Mouse (Mus musculus) common myeloid progenitor, adult 5-6 weeks (primary cell): ENCODE measurements around the gene Spag7. TPM values are rescaled to one million over a fixed set of nuclear protein-coding genes. Genes with fewer than 3 reads are reported as not detected.

Experiments used
- ATAC-seq: replicated peaks from 2 replicates; pipeline ENCODE4 v1.8.0; 2016; ENCODE audit warnings: low read depth, mild to moderate bottlenecking, moderate TSS enrichment, inconsistent platforms; ENCODE audit not compliant: poor library complexity, severe bottlenecking
- total RNA-seq: library from RNA; stranded (forward); fragments of 200-1000, 187-1606 nt; gene quantifications from 2 replicates; pipeline ENCODE4 v1.2.3, GENCODE M21; 2017

The Spag7 gene
- total RNA-seq, 1 experiment from 2014 or later = 43.2 TPM

- no peak for ATAC-seq
Measured at GRCm38 (mm10) chr11:70657991-70658390, 11.2 kb downstream of the Spag7 start.

DNA sequence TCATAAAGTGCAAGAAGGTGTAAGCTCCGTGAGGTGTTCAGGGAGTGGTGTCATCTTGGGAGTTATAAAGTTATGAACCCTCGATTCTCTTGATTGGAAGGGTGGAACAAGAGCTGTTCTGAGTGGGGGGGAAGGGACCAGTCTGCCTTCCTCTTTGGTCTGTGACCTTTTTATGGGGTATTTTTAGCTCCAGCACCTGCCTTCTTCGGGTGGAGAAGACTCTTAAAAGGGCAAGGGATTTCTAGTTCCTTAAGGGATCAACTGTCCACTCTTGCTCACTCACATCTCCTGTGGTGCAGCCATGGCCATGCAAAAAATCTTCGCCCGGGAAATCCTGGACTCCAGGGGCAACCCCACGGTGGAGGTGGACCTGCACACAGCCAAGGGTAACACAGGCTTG lies 11.6 kb downstream of the Spag7 start:
- no peak for ATAC-seq

- ATAC-seq = no peak
Measured at GRCm38 (mm10) chr11:70656964-70657363, 12.3 kb downstream of the Spag7 start, which contains the start of gene Eno3. Gene Eno3 (plus strand): TSS chr11:70657202.

DNA sequence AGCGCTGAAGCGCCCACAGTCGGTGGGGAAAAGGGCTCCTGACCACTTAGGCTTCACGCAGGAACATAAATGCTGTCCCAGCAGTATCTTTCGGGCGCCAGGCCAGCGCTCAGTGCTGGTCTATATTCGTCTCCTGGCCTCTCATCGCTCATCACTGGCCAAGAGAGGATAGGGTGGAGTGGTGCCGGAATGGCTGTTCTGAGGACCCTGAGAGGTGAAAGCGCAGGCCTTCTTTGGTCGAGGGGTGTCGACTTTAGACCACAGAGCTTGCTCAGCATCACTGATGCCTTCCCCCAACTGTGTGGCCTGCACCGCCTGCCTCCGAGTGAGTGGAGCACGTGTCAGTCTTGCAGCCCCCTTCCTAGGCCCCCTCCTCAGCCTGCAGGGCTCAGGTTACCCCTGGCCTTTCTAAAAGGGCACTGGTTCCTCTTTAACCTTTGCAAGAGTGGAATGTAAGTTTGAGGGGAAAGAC lies 12.7 kb downstream of the Spag7 start:
- ATAC-seq = no peak

DNA sequence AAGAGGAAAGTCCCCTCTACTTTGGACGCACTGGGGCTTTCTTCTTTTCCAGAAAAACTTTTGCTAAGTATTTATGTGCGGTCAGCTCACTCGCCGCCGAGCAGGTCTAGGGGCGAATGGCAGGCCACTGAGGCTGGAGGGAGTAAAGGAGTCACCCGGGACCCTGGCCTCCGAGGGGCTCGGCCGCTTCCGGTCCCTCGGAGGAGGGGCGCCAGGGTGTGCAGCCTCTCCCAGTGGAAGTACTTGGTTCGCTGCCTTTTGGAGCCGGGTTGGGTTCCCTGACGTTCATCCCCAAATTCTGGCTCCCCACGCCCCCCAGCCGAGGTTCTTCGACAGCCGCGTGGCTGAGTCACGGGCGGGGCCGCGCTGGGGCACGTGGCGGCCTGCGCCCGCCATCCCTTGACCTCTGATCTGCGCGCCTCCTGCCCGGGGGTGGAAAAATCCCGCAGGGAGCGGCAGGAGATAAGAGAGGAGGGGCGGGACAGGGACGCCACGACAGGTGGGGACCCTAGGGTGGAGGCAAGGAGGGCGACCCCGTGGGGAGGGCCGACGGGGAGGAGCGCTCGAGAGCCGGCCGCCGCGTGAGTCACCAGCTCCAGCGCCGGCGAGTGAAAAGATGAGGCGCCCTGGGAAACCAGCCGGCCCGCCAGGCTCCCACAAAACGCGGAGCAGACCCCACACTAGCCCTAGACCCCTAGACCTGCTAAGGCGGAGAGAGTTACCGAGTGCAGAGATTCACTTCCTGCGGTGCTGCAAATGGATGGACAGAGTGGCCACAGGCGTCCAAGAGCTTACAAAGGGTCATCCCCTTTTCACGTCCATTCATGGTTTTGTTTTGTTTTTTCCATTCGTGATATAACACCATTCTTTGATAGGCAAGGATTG lies 13.4 kb downstream of the Spag7 start:
- ATAC-seq = no peak

GRCm38 (mm10) chr11:70654923-70655570 lies 14.2 kb downstream of the Spag7 start:
- peak; percentile 23 for ATAC-seq

DNA sequence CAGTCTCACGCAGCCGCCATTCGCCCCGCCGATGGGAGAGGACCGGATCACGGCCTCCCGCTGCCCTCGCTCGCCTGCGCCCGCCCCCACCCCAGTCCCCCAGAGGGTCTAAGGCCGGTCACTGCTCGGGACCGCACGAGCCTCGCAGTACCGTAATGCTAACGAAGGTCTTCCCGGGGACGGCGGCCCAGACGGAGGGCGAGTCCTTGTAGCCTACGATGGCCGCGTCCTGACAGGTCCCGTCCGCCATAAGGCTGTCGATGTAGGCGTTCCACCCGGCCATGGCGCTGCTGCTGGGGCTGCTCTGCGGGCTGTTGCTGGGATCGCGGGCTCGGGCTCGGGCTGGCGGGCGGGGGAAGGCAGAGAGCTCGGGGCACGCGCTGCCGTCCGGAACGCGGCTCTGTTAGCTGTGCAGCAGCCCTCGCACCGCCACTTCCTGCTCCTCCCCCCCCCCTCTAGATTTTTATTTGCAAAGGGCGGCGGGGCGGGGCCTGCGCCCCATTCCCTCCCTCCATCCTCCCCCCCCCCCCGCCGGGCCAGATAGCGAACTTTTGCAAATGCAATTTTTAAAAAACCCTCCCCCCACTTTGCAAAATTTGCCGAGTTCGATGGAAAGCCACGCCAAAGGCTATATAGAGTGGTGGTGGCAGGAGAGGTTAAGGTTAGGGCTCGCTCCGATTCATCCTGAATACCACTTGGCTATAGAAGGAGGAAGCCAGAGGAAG lies 14.9 kb downstream of the Spag7 start, which contains the start of gene Pfn1:
TSS of gene Pfn1 (minus strand) at position 447 of the 725 bp plus-strand sequence.
- peak; percentile 19 for ATAC-seq

- no peak for ATAC-seq
Measured at GRCm38 (mm10) chr11:70653345-70654197, 15.6 kb downstream of the Spag7 start.

- ATAC-seq = no peak
Measured at GRCm38 (mm10) chr11:70652884-70653344, 16.3 kb downstream of the Spag7 start.

- ATAC-seq = no peak
Measured at GRCm38 (mm10) chr11:70652029-70652883, 17.0 kb downstream of the Spag7 start.

- no peak for ATAC-seq
Measured at GRCm38 (mm10) chr11:70651391-70651790, 17.8 kb downstream of the Spag7 start.

DNA sequence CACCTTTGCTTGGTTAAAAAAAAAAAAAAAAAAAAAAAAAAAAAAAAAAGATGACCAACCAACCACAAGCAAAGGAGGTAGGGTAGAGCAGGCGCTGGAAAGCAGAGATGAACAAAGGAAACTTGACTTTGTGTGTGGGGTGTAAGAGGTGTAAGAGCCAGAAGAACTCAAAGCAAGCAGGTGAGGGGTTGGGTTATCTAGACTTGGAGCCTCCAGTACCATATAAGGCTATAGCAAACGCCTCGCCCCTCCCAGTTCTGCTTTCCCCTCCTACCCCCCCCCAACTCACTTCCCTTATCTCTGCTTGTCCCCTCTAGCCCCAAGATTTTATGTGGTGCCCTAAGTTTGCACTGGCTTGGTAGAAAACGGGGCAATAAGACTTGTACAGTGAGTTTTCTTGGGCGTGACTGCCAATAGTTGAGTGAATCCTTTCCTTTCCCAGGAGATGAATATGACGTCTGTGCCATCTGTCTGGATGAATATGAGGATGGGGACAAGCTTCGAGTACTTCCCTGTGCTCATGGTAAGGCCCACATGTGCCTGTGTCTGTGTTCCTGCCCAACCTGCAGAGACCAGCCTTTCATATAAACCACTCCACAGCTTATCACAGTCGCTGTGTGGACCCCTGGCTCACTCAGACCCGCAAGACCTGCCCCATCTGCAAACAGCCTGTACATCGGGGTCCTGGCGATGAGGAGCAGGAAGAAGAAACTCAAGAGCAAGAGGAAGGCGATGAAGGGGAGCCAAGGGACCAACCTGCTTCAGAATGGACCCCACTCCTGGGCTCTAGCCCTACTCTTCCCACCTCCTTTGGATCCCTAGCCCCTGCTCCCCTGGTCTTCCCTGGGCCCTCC lies 18.7 kb downstream of the Spag7 start:
- no peak for ATAC-seq

- ATAC-seq = no peak
Measured at GRCm38 (mm10) chr11:70649185-70649734, 20.0 kb downstream of the Spag7 start.

DNA sequence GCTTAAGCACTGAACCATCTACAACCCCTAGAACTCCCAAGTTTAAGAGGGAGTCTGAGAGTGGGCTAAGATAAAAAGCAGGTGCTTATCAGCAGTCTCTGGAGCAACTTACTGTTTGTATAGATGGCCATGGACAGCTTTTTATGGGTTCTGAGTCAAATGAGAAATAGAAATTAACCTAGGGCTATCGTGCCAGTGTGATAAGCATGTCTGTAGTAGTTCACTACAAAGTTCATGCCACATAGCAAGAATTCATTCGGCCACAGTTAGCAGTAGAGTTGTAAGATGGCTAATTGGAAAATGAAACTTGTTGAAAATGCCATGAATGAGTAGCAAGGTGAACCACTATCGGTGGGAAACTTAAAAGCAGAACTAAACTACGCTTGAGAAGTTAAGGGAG lies 20.7 kb downstream of the Spag7 start:
- ATAC-seq = no peak

- 0 out of 2 replicates have a peak, but pooled peaks have one; percentile 7 for ATAC-seq
Measured at GRCm38 (mm10) chr11:70647716-70648420, 21.3 kb downstream of the Spag7 start.
